Mouse (Mus musculus): ENCODE measurements at regions not wholly inside any gene's neighbourhood (a gene's known extent, or its start where the extent isn't known, plus 50 kb on each side); places are given as distances from the start of the nearest gene placed in this dataset.

GRCm38 (mm10) chr5:119944371-119944770 is 111.9 kb downstream of the Tbx5 start:
- ATAC-seq (replicated peaks; ENCODE audit: low FRiP score, low TSS enrichment, poor library complexity, severe bottlenecking), result no peak

- ATAC-seq (replicated peaks; ENCODE audit: low FRiP score, low TSS enrichment, poor library complexity, severe bottlenecking), result no peak
Measured at GRCm38 (mm10) chr5:119948399-119948798, 115.9 kb downstream of the Tbx5 start.

DNA sequence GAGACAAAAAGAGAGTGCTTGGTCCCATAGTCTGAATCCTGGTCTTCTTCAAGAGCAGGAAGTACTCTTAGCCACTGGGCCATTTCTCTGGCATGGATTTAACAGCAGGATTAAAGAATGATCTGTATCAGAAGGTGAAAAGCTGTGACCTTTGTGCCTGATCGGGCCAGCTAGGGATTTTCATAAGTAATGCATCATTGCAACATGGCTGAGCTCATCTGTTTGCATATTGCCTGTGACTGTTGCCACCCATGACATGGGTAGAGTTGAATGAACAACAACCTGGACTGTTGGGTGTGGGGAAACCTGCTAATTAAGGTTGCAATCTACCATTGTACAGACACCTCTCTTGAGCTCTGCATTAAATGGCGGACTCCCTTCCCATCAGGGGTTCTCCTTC is 119.6 kb downstream of the Tbx5 start:
- no peak for ATAC-seq (replicated peaks; ENCODE audit: low FRiP score, low TSS enrichment, poor library complexity, severe bottlenecking)

DNA sequence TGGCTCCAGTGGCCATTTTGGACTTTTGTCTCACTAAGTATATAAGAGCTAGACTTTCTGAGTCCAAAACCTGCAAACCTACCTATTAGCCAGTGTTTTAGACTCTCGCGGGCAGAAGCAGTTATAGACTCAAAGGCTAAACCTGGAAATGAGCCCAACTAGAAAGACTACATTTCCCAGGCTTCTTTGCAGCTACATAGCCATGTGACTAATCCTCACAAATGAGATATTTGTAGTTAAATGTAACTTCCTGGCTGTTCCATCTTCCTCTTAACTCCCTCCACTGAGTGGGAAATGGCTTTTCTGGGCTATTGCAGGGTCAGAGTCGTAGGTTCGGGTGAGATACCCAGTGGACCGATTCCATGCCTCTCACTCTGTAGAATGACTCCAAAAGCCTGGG is 120.7 kb downstream of the Tbx5 start:
- ATAC-seq (replicated peaks; ENCODE audit: low FRiP score, low TSS enrichment, poor library complexity, severe bottlenecking), result no peak

DNA sequence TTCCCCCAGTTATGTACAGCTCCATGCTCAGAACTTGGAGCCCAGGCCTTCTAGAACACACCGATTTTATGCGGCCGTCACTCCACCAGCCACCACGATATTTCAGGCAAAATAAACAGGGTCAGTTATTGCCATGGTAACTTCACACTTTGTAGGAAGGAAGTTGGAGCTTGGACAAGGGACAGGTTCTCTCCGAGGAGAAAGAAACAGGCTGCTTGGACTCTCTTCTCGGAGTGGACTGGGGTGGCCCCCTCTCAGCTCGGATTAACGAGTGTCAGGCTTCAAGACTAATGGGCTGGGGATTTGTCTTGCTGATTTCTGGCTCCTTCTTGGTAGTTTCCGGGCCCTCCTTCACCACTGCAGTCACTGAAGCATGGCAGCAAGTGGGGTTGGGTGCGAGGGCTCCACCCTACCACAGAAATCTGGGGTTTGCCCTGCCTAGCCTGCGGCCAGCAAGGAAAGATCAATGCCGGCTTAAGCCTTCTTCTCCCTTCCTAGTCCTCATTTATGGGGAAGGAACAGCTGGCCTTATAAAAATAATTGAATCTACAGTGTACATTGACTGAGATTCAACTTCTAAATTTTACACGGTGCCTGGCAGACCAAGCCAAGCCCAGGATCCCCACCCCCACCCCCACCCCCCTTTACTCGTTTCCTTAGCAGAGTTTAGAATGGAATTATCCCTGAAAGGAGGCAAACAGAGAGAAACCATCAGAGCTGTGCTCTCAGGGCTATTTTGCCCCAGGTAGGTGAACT is 121.5 kb downstream of the Tbx5 start:
- ATAC-seq (replicated peaks; ENCODE audit: low FRiP score, low TSS enrichment, poor library complexity, severe bottlenecking), result no peak

DNA sequence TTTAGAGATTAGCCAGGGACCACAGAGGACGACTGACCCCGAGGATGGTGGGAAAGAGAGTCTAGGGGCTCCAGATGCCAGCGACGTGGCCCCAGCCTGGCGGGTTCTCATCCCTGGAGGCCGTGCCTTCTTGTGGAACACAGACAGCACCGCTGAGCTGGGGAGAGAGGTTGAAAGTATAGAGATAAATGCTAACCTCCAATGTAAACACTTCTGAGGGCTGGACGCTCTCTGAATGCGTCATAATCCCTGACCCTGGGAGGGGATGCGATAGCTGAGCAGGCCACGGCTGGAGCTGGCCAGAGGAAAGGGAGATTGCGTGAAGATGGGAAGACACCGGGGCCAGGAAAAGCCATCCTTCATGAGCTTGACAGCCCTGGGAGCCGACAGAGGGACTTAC is 126.5 kb downstream of the Tbx5 start:
- ATAC-seq (replicated peaks; ENCODE audit: low FRiP score, low TSS enrichment, poor library complexity, severe bottlenecking), result no peak

- 0 out of 2 replicates have a peak, but pooled peaks have one; percentile 14 for ATAC-seq (replicated peaks; ENCODE audit: low FRiP score, low TSS enrichment, poor library complexity, severe bottlenecking)
Measured at GRCm38 (mm10) chr5:119964751-119965150, 132.3 kb downstream of the Tbx5 start.

DNA sequence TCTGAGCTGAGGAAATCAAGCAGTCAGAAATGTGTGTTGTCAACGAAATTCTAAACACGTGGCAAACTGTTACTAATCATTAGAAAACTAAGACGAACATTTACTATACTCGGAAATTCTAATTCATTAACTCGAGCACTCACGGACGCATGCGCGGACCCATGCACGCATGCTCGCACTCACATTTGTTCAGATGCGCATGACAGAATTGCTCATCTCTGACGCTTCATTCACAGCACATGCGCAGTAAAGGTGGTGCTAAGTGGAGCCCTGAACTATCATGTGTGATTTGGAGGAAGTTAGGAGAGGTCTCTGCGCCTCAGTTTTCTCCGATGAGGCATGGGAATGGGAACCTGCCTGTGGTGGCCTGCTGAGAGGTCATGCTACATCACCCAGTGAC is 138.8 kb downstream of the Tbx5 start:
- no peak for ATAC-seq (replicated peaks; ENCODE audit: low FRiP score, low TSS enrichment, poor library complexity, severe bottlenecking)

- ATAC-seq (replicated peaks; ENCODE audit: low FRiP score, low TSS enrichment, poor library complexity, severe bottlenecking), result peak; percentile 50; the same call in 1 of the 2 replicates
Measured at GRCm38 (mm10) chr5:119972802-119973437, 140.5 kb downstream of the Tbx5 start.

GRCm38 (mm10) chr5:119978096-119978715 is 138.1 kb upstream of the Rbm19 start:
- no peak for ATAC-seq (replicated peaks; ENCODE audit: low FRiP score, low TSS enrichment, poor library complexity, severe bottlenecking)

DNA sequence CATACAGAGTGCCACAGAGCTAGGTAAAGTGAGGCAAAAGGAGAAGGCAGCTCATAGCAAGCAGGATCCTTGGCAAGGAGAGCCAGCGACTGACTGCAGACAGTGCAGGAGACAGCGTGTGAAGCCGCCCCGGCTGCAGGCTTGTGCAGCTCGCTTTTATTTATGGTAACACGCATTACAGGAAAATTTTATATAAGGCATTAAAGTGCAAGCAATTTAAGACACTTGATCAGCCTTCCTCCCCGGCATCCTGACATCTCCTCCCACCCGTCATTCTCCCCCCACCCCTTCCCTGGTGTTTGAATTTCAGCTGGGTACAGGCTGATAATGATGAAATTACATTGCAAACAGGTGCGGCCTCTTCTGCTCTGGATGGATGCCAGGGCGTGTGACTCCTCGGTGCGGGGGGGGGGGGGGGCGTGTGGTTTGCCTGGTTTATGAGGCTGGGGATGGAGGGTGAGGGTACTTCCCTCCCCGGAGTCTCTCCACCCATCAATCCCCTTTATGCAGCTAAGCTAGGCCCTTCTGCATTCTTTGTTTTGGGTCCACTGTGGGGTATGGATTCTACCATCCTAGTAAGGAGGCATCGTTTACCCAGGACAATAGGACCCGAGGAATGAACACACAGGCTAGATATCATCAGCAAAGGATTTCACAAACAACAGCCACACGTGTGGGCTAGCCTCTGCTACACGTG is 135.0 kb upstream of the Rbm19 start:
- ATAC-seq (replicated peaks; ENCODE audit: low FRiP score, low TSS enrichment, poor library complexity, severe bottlenecking), result no peak

GRCm38 (mm10) chr5:119984206-119984605 is 132.1 kb upstream of the Rbm19 start:
- ATAC-seq (replicated peaks; ENCODE audit: low FRiP score, low TSS enrichment, poor library complexity, severe bottlenecking), result no peak

DNA sequence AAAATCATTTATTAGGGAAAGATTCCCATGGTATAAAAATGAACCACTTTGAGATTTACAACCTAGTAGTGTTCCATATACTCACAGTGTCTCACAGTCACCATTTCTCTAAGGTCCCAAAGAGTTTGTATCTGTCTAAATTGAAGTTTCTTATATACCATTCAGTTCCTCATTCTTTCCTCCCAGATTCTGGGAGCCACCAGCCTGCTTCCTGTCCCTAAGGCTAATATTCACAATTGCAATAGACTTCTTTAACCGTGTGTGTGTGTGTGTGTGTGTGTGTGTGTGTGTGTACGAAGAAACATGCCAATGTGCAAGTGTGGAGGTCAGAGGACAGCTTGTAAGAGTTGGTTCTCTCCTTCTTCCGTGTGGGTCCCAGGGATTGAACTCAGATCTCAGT is 124.1 kb upstream of the Rbm19 start:
- ATAC-seq (replicated peaks; ENCODE audit: low FRiP score, low TSS enrichment, poor library complexity, severe bottlenecking), result no peak

GRCm38 (mm10) chr5:119995726-119996125 is 120.5 kb upstream of the Rbm19 start:
- no peak for ATAC-seq (replicated peaks; ENCODE audit: low FRiP score, low TSS enrichment, poor library complexity, severe bottlenecking)

DNA sequence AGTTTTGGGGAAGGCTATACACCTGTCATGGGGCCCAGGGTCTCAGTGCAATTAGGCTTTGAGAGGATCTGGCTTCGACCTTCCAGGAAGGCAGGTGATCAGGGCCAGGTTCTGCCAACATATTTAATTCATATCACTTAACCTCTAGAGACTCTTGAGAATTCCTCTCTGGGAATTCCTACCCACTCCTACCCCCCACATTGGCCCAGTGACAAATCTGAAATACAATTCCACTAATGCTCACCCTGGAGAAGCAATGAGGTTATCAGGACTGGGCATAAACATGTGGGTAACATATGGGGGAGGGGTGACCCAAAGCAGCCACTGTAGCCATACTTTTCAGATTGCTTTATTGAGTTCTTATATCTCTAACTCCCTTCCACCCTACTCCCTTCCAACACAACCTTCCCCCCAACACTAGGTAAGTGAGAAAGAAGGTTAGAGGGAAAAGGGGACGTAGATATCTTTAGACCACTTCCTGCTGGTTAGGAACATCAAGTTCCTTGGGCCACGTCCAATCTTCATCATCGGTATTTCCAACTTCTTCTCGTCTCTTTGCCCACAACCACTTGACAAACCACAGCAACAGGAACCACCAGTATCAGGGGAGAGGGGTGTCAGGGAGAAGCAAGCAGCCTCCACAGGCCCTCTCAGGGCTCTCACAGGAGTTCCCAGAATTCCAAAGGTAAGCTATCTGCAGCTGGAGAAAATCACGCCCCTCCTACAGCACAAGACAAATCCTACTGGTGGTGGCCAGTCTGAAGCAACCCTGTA is 110.4 kb upstream of the Rbm19 start:
- no peak for ATAC-seq (replicated peaks; ENCODE audit: low FRiP score, low TSS enrichment, poor library complexity, severe bottlenecking)

- no peak for ATAC-seq (replicated peaks; ENCODE audit: low FRiP score, low TSS enrichment, poor library complexity, severe bottlenecking)
Measured at GRCm38 (mm10) chr5:120007738-120008137, 108.5 kb upstream of the Rbm19 start.

DNA sequence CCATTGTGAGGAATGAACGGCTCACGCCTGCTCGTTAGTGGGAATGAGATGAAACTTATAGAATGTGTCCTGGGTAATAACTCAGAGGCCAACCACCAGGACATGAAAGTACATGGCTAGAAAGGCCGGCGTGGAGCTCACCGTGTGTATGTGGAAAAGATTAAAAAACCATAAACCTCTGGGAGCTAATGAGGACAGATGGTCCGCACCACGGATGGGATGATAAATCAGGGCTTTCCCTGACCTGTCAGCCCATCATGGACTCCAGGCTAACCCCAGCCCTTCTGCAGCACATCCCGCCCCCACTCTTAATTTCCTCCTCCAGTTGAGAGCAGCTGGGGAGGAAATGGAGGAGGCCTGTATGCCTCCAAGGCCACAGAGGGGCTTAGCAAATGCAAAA is 108.0 kb upstream of the Rbm19 start:
- ATAC-seq (replicated peaks; ENCODE audit: low FRiP score, low TSS enrichment, poor library complexity, severe bottlenecking), result no peak

GRCm38 (mm10) chr5:120015417-120015816 is 100.8 kb upstream of the Rbm19 start:
- peak; percentile 87 for ATAC-seq (replicated peaks; ENCODE audit: low FRiP score, low TSS enrichment, poor library complexity, severe bottlenecking)

- no peak for ATAC-seq (replicated peaks; ENCODE audit: low FRiP score, low TSS enrichment, poor library complexity, severe bottlenecking)
Measured at GRCm38 (mm10) chr5:120018126-120018525, 98.1 kb upstream of the Rbm19 start.
